Mouse (Mus musculus) forebrain, embryonic 16.5 days (tissue): ENCODE measurements around the gene Rgl3. TPM values are rescaled to one million over a fixed set of nuclear protein-coding genes. Genes with fewer than 3 reads are reported as not detected.

Source experiments
- ATAC-seq: fragments of 200-750 bp; cut with Nextera tagmentation; 2 replicates; pipeline ENCODE4 v1.8.0; 2017; ENCODE audit warnings: mild to moderate bottlenecking, moderate library complexity
- H3K27ac ChIP-seq: fragments of 300-500 bp; sonication (generic); 2 replicates; pipeline ENCODE4 v1.5.1; 2014; ENCODE audit warnings: low read length, control low read depth
- H3K27me3 ChIP-seq: fragments of 300-500 bp; sonication (generic); replicated peaks from 2 replicates; pipeline ENCODE4 v1.6.1; 2014; ENCODE audit warnings: low read length; ENCODE audit not compliant: control insufficient read depth, insufficient read depth
- H3K36me3 ChIP-seq: fragments of 300-500 bp; sonication (generic); 2 replicates; pipeline ENCODE4 v1.6.1; 2014; ENCODE audit not compliant: control insufficient read depth, insufficient read depth
- H3K4me1 ChIP-seq: fragments of 300-500 bp; sonication (generic); replicated peaks from 2 replicates; pipeline ENCODE4 v1.6.1; 2014; ENCODE audit warnings: low read length; ENCODE audit not compliant: control insufficient read depth, insufficient read depth
- H3K4me2 ChIP-seq: fragments of 300-500 bp; sonication (generic); 2 replicates; pipeline ENCODE4 v1.6.1; 2014; ENCODE audit warnings: mild to moderate bottlenecking, low read length, control low read depth
- H3K4me3 ChIP-seq: fragments of 300-500 bp; sonication (generic); replicated peaks from 2 replicates; pipeline ENCODE4 v1.5.1; 2014; ENCODE audit warnings: mild to moderate bottlenecking, low read length, control low read depth
- H3K9ac ChIP-seq: fragments of 300-500 bp; sonication (generic); replicated peaks from 2 replicates; pipeline ENCODE4 v1.6.1; 2014; ENCODE audit warnings: low read depth, low read length, control low read depth
- H3K9me3 ChIP-seq: fragments of 300-500 bp; sonication (generic); 2 replicates; pipeline ENCODE4 v1.6.1; 2016; ENCODE audit warnings: low read length; ENCODE audit not compliant: control insufficient read depth
- WGBS: fragments of 180-500 bp; shearing (Covaris S2); extraction: QIAGEN DNeasy Blood & Tissue Kit; methylation state at CpG from one replicate; pipeline ENCODE4 v1.1.7; 2014; 5-methylcytosine and 5-hydroxymethylcytosine counted together
- polyA plus RNA-seq: library from polyadenylated mRNA; unstranded; fragments of >200 nt; fragmentation: Nextera tagmentation; extraction: Ambion mirVana; gene quantifications from 2 replicates; pipeline ENCODE4 v1.2.1, GENCODE M21; 2015

The Rgl3 gene
- polyA plus RNA-seq, 1 experiment from 2014 or later, result 1.5 TPM

GRCm38 (mm10) chr9:21943638-21944037 is 45.6 kb downstream of the Rgl3 start:
- ATAC-seq, result 0 out of 2 replicates have a peak, but pooled peaks have one; percentile 5
- Histone ChIP-seq H3K9ac (no peak overlapping the region), H3K27me3 (peaks cover 3% of the 10 kb centered on the region; the same call in 1 of the 2 replicates), H3K4me2 (no peak overlapping the region), H3K9me3 (no peaks in the 10 kb centered on the region), H3K36me3 (peaks cover 12% of the 10 kb centered on the region; the same call in 1 of the 2 replicates), H3K27ac (no peak overlapping the region), H3K4me3 (no peak overlapping the region), H3K4me1 (peaks cover under 1% of the 10 kb centered on the region)
- 62% methylated on average over 12 of the region's 12 CpGs for WGBS

DNA sequence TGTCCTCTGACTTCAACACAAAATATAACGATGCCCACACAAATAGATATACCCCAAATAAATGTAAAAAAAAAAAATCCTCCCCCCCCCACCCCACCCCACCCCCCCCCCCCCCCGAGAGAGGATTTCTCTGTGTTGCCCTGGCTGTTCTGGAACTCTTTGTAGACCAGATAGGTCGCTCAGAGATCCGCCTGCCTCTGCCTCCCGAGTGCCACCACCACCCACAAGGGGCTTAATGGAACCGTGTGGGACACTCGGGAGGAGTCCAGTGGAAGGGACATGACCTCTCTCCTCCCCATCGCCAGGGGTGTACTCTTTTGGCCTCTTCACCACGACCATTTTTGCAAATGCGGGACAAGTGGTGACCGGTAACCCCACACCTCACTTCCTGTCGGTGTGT is 46.2 kb downstream of the Rgl3 start:
- Histone ChIP-seq H3K27ac (no peak overlapping the region), H3K27me3 (peaks cover 2% of the 10 kb centered on the region; the same call in 1 of the 2 replicates), H3K9ac (no peak overlapping the region), H3K36me3 (peaks cover 12% of the 10 kb centered on the region; the same call in 1 of the 2 replicates), H3K4me3 (no peak overlapping the region), H3K4me1 (peaks cover 7% of the 10 kb centered on the region), H3K9me3 (no peaks in the 10 kb centered on the region), H3K4me2 (no peak overlapping the region)
- ATAC-seq, result no peak
- WGBS, result 84% methylated on average over 12 of the region's 12 CpGs

- Histone ChIP-seq H3K27ac (no peak overlapping the region), H3K9ac (no peak overlapping the region; the same call in none of the 2 replicates), H3K36me3 (peaks cover 7% of the 10 kb centered on the region; the same call in 1 of the 2 replicates), H3K4me3 (peak overlapping the region; percentile 88), H3K4me2 (peak overlapping the region; percentile 66), H3K27me3 (no peaks in the 10 kb centered on the region), H3K9me3 (no peaks in the 10 kb centered on the region), H3K4me1 (peaks cover 17% of the 10 kb centered on the region)
- WGBS, result 87% methylated on average over 4 of the region's 4 CpGs
- peak; percentile 2; the same call in 1 of the 2 replicates for ATAC-seq
Measured at GRCm38 (mm10) chr9:21938234-21938855, 50.9 kb downstream of the Rgl3 start.

- 71% methylated on average over 4 of the region's 4 CpGs for whole genome bisulfite sequencing
- H3K9me3 ChIP-seq, result no peaks in the 10 kb centered on the region
Measured at GRCm38 (mm10) chr9:21937711-21938175, 51.5 kb downstream of the Rgl3 start.

DNA sequence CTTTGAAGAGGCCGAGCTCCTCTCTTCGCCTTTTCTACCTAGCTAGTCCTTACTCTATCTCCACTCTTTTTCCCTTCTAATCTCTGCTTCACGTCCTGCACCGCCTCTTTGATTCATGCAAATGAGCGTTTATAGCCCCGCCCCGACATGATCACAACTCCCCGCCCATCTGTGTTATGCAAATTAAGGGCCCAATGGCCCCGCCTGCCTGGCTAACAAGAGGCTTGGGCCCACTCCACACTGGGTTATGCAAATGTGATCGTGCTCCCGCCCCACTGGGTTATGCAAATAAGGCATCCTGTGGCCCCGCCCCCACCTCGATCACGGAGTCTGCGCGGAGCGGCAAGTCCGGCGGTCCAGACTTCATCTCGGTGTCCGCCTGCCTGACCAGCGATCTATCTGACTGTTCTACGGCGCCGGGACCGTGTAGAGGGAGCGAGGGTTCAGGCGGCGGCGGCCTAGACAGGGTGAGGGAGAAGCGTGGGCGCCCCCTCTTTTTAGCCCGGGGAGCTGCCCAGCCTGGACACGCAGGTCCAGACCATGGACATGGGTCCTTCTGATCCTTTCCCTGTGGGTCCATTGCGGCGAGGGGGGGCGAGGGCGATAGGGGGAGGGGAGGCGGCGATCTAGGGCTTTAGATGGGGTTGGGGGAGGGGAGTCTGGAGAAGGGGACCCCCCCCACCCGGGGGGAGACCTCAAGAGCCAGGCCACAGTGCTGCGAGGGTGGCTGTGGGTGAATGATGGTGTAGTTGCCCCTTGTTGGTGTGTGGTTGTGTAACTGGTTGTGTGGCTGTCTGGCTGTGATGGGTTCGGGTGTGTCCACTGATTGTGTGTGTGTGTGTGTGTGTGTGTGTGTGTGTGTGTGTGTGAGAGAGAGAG is 52.3 kb downstream of the Rgl3 start, which contains the start of gene Plppr2:
Plppr2 (plus strand) TSS at position 342 of the 879 bp plus-strand sequence.
- 2% methylated on average over 42 of the region's 43 CpGs for WGBS
- peaks cover 7% of the 10 kb centered on the region; the same call in 1 of the 2 replicates for H3K36me3 ChIP-seq
- no peaks in the 10 kb centered on the region for H3K9me3 ChIP-seq
- peaks cover 17% of the 10 kb centered on the region for H3K4me1 ChIP-seq
- peak within 1 kb of the TSS; percentile 88 for H3K4me3 ChIP-seq
- peak; percentile 90 for ATAC-seq
- peak within 1 kb of the TSS; percentile 66 for H3K4me2 ChIP-seq
- peak within 1 kb of the TSS; percentile 92 for H3K9ac ChIP-seq
- no peaks in the 10 kb centered on the region for H3K27me3 ChIP-seq
- H3K27ac ChIP-seq, result peak within 1 kb of the TSS; percentile 87

More at GRCm38 (mm10) chr9:21937711-21938175, 51.5 kb downstream of the Rgl3 start:
- H3K9ac ChIP-seq, result peak overlapping the region; percentile 92; the same call in 1 of the 2 replicates
- H3K4me1 ChIP-seq, result peaks cover 17% of the 10 kb centered on the region
- peak overlapping the region; percentile 66 for H3K4me2 ChIP-seq
- H3K27ac ChIP-seq, result peak overlapping the region; percentile 41; the same call in 1 of the 2 replicates
- H3K36me3 ChIP-seq, result peaks cover 7% of the 10 kb centered on the region; the same call in 1 of the 2 replicates
- H3K4me3 ChIP-seq, result peak overlapping the region; percentile 88
- ATAC-seq, result peak; percentile 15
- no peaks in the 10 kb centered on the region for H3K27me3 ChIP-seq

DNA sequence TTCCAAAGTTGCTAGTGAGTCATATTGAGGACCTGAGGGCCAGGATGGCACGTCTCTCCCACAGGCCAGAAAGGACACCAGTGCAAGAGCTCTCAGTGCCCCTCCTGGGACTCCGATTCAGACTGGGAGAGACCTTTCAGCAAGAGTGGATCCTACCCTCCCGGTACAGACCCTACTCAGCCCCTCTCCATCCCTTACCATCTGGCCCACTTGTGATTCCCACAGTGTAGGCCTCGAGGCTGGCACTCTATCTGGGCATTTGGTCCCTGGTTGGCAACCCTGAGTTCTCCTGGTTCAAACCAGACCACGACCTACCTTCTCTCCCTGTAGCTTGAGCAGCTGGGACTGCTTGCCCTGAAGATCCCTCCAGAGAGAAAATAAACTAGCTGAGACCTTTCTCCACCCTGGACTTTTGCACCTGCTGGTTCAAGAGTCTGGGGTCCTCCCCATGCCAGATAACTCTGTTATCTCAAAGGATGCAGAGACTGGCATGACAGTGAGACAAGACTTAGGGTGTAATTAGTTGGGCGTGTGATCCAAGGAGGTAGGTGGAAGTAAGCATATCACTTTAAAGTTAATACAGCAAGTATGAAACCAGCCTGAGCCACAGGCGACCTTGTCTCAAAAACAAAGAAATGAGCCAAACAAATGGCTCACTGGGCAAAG is 53.6 kb downstream of the Rgl3 start:
- 90% methylated on average over 7 of the region's 7 CpGs for WGBS
- no peak overlapping the region for H3K9ac ChIP-seq
- H3K4me3 ChIP-seq, result no peak overlapping the region
- H3K4me1 ChIP-seq, result peaks cover 17% of the 10 kb centered on the region
- ATAC-seq, result no peak
- H3K9me3 ChIP-seq, result no peaks in the 10 kb centered on the region
- no peak overlapping the region for H3K27ac ChIP-seq
- H3K4me2 ChIP-seq, result no peak overlapping the region; the same call in 1 of the 2 replicates
- H3K27me3 ChIP-seq, result no peaks in the 10 kb centered on the region
- 0 out of 2 replicates have a peak, but pooled peaks cover 2% of the 10 kb centered on the region for H3K36me3 ChIP-seq

GRCm38 (mm10) chr9:21934021-21934420 is 55.2 kb downstream of the Rgl3 start:
- no peak overlapping the region for H3K27ac ChIP-seq
- no peak overlapping the region for H3K4me3 ChIP-seq
- no peak overlapping the region for H3K4me2 ChIP-seq
- no peaks in the 10 kb centered on the region for H3K36me3 ChIP-seq
- peaks cover 17% of the 10 kb centered on the region for H3K4me1 ChIP-seq
- no peak overlapping the region for H3K9ac ChIP-seq
- H3K27me3 ChIP-seq, result no peaks in the 10 kb centered on the region
- no peaks in the 10 kb centered on the region for H3K9me3 ChIP-seq
- ATAC-seq, result no peak
- WGBS, result 91% methylated on average over 12 of the region's 12 CpGs

GRCm38 (mm10) chr9:21932445-21933137 is 56.7 kb downstream of the Rgl3 start:
- H3K9ac ChIP-seq, result no peak overlapping the region
- no peak overlapping the region for H3K4me3 ChIP-seq
- 55% methylated on average over 12 of the region's 12 CpGs for WGBS
- H3K4me2 ChIP-seq, result no peak overlapping the region
- H3K27me3 ChIP-seq, result no peaks in the 10 kb centered on the region
- no peaks in the 10 kb centered on the region for H3K36me3 ChIP-seq
- peaks cover 10% of the 10 kb centered on the region for H3K4me1 ChIP-seq
- no peak for ATAC-seq
- H3K27ac ChIP-seq, result no peak overlapping the region
- H3K9me3 ChIP-seq, result no peaks in the 10 kb centered on the region
